Mouse (Mus musculus) heart, postnatal 4 days (tissue): ENCODE measurements around the gene Itk. TPM values are rescaled to one million over a fixed set of nuclear protein-coding genes. Genes with fewer than 3 reads are reported as not detected.
A peak's percentile ranks its signal among the peaks of the same experiment; 100 is the strongest.

Experiments used
- DNase-seq: peaks from one replicate; pipeline ENCODE4 v3.0.0; 2021
- total RNA-seq, 2 experiments: library from RNA; stranded (reverse); gene quantifications; 2 replicates each; pipeline ENCODE4 v1.2.3; 2021

Gene Itk
- total RNA-seq, 2 experiments from 2014 or later, result 0.18 to 0.21 TPM

GRCm38 (mm10) chr11:46305881-46306520 lies 83.3 kb downstream of the Itk start:
- no peak for DNase-seq

DNA sequence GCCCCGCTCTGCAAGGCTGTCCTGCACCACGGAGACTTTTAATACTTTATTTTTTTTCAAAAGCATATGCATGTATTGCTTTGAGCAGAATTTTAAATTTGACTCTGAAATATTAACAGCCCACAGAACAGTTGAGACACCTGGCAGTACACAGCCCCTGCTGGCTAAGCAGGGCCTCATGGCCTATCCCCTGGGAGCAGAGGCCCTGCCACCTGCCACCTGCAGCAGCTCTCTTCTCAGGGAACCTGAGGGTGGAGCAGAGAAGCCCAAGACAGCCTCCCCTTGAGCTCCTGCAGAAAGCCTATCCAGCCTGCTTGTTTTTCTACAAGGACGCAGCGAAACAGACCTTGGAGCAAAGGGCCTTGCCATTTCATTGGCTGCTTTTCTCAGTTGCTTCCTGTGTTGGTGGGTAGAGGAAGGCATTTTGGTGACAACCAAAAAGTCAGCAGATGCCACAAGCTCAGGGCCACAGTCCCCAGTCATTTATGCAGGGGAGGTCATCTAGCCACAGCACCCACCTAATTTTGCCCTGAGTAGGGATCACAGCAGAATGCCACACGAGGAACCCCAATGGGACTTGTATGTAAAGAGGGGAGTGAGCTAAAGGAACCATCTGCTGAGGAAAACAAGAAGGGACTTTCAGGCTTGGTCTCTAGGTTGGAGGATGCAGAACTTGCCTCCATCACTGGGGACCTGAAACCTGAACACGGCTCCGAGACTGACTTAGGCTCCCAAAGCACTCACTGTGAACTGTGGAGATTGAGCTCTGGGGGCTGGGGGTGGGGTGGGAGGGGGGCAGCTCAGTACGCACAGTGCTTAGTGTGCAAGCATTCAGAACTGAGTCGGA lies 84.2 kb downstream of the Itk start:
- no peak for DNase-seq

GRCm38 (mm10) chr11:46304093-46304492 lies 85.2 kb downstream of the Itk start:
- no peak for DNase-seq

GRCm38 (mm10) chr11:46302471-46302870 lies 86.8 kb downstream of the Itk start:
- no peak for DNase-seq

DNA sequence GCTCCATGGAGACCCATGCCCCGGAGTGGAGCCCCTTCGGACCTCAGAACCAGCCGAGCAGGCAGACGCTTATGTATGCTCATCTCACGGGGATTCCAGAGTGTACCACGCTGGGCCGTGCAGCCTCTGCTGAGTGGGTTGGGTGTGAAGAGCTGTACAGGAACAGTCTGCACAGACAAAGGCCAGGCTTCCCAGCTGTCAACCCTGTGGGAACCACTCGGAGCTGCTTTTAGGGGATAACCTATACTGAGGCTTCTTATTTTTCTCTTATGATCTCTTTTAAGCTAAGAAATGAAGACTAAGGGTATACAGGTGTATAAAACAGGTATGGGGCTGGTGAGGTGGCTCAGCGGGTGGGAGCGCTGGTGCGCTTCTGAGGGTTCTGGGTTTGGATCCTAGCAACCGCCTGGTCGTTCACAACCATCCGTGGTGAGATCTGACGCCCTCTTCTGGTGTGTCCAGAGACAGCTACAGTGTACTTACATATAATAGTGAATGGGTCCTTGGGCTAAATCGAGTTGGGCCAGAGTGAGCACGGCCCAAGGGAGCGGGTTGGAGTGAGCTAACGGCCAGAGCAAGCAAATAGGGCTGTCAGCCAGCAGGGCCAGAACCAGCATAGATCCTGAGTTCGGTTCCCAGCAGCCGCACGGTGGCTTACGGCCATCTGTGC lies 87.6 kb downstream of the Itk start:
- DNase-seq, result no peak

- DNase-seq, result no peak
These were observed 89.4 kb downstream of the Itk start for GRCm38 (mm10) chr11:46299901-46300300.

GRCm38 (mm10) chr11:46298889-46299785 lies 90.2 kb downstream of the Itk start:
- DNase-seq, result no peak

- no peak for DNase-seq
These were observed 94.9 kb downstream of the Itk start for GRCm38 (mm10) chr11:46294390-46294789.

GRCm38 (mm10) chr11:46293491-46293890 lies 95.8 kb downstream of the Itk start:
- no peak for DNase-seq

GRCm38 (mm10) chr11:46290988-46291405 lies 98.3 kb downstream of the Itk start:
- DNase-seq, result no peak

DNA sequence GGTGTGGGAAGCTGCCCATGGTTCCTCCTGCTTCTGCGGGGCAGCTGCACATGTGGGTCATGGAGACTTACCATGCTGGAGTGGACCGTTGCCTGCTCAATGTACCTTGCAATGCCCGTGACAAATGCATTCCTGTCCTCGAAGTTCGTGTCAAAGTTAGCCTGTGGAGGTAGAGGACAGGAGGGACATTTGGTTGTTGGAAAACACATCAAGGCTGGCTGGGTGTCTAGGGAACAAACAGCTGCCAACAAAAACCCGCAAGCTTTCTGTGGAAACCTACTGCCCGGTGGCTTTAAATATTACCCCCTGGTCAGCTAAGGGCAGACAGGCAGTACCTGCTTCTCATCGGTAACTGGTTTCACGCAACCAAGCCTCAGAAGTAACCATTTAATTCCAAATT lies 99.8 kb downstream of the Itk start:
- no peak for DNase-seq

DNA sequence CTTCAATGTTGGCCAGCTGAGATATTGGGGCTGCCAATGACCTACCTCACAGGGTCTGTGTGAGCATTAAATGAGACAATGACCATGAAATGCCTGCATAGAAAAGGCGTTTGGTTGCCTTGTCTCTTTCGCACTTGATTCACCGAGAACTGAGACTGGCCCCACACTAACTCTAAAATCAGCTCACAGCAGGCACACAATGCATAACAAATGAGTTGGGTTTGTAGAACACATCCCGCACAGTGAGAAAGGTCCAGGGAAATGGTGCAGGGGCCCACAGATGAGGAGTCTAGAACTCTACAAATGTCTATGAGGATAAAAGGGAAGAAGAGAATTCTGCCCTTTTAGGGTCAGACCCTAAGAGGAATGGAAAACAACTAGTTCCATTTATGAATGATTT lies 100.3 kb downstream of the Itk start:
- no peak for DNase-seq

DNA sequence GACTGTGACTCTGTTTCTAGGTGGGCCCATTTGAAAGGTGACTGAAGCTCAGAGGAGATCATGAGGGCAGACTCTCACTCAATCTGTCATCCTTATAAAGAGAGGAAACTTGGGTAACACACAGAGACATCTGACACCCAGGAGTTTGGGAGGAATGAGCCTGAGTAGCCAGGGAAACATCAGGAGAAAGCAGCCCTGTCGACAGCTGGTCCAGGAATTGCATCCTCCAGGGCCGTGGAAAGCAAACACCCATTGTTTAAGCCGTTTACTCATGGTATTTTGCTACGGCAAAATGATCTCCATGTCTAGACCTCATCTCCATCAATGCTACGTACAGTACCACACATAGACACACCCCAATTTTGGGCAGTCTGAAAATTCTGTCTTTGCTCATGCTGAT lies 101.2 kb downstream of the Itk start:
- no peak for DNase-seq

DNA sequence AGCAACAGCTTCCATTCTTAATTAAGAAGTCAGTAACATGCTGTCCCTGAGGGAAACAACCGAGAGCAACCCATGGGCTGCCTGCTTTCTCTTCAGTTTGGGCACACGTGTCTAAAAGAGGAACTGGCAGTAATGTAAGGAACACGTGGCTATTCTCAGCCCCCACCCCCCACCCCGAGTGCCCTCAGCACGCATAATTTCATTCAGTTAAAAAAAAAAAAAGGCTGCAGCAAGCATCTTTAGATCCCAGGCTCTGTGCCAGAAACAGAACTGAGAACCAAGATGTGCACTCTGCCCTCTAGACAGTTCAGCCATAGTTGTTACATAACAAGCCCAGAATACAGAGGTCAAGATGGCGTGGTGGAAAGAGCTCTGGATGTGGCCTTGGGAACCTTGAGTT lies 102.5 kb downstream of the Itk start:
- no peak for DNase-seq

DNA sequence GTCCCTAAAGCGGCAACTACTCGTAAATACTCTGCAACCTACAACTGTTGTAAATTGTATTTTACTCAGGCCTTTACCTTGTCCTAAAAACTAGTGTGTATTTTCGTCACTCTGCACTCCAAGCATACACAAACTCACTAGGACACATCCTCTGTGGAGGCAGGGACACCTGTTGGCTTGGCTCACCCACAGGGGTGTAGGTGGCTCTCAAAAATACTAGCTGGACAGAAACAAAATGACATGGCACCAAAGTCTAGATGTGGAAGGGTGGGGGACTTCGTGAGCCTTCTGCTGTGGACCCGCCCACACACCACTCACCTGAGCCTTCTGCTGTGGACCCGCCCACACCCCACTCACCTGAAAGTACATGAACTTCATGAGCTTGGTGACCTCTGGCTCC lies 105.5 kb downstream of the Itk start:
- DNase-seq, result no peak

- no peak for DNase-seq
These were observed 106.7 kb downstream of the Itk start for GRCm38 (mm10) chr11:46282612-46283011.

DNA sequence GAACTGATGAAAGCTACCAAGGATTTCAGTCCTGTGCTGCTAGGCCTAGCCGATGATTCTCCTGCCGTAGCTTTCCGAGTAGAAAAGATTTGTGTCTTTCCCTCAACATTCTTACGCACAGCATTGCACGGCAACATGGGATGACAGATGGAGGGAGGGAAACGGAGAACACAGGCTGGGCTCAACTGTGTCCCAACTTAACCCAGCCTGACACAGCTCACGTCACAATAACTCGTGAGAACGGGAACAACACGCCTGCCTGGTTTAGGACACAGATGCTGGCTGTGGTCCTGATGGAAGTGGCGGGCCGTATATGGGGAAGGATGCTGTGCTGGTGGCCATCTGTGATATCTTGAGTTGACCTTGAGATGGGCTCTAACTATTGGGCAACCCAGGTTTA lies 110.6 kb downstream of the Itk start:
- DNase-seq, result no peak

GRCm38 (mm10) chr11:46278140-46278539 lies 111.2 kb downstream of the Itk start:
- no peak for DNase-seq

- DNase-seq, result peak; percentile 56
These were observed 112.5 kb downstream of the Itk start for GRCm38 (mm10) chr11:46276778-46277177.

- no peak for DNase-seq
These were observed 113.1 kb downstream of the Itk start for GRCm38 (mm10) chr11:46276168-46276567.

DNA sequence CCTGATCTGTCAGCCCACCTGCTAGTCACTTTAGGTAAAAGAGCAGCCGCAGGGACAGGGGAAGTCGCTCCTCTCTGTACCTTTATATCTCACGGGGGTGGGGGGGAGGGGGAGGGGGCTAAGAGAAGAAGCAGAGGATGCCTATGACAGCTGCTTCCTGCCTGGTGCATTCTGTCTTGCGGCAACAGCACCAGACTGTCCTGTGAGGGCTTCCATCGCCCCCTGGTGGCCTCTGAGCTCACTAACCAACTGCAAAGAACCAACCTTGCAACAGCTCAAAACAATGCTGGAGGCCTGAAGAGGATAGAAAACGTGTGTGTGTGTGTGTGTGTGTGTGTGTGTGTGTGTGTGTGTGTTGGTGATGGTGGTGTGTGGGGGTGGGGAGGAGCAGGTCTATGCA lies 114.0 kb downstream of the Itk start:
- DNase-seq, result peak; percentile 82
